Mouse (Mus musculus) small intestine, adult 2 months (tissue): Measurements from ENCODE around the gene Rae1. TPM values are rescaled to one million over a fixed set of nuclear protein-coding genes. Genes with fewer than 3 reads are reported as not detected.

Experiments
- H3K27ac ChIP-seq: fragments of 200-500 bp; 2 replicates; pipeline ENCODE4 v1.5.1; 2012; ENCODE audit warnings: low read depth, low read length, control low read depth, inconsistent platforms; ENCODE audit not compliant: insufficient read depth
- H3K27me3 ChIP-seq: fragments of 200-500 bp; 2 replicates; pipeline ENCODE4 v1.6.1; 2012; ENCODE audit warnings: mild to moderate bottlenecking, moderate library complexity, low read length, inconsistent platforms; ENCODE audit not compliant: control insufficient read depth, insufficient read depth
- H3K36me3 ChIP-seq: fragments of 200-500 bp; 2 replicates; pipeline ENCODE4 v1.6.1; 2012; ENCODE audit warnings: mild to moderate bottlenecking, low read length, control low read depth, inconsistent platforms; ENCODE audit not compliant: control insufficient read depth, insufficient read depth
- H3K4me1 ChIP-seq: fragments of 200-500 bp; 2 replicates; pipeline ENCODE4 v1.6.1; 2012; ENCODE audit warnings: low read length, inconsistent platforms, mixed read lengths; ENCODE audit not compliant: control insufficient read depth, insufficient read depth, insufficient read length
- H3K4me3 ChIP-seq: fragments of 200-500 bp; 2 replicates; pipeline ENCODE4 v1.5.1; 2012; ENCODE audit warnings: low read depth, mild to moderate bottlenecking, control low read depth, inconsistent platforms, low read length, moderate library complexity
- CTCF ChIP-seq: fragments of 200-500 bp; IDR thresholded peaks from 2 replicates; pipeline ENCODE4 v1.5.1; 2012; ENCODE audit warnings: low read depth, mild to moderate bottlenecking, control low read depth, inconsistent platforms, low read length, moderate library complexity, mixed read lengths; ENCODE audit not compliant: insufficient replicate concordance, insufficient read length; ENCODE audit errors: extremely low read depth
- POLR2A ChIP-seq: fragments of 200-500 bp; IDR thresholded peaks from 2 replicates; pipeline ENCODE4 v1.6.1; 2012; ENCODE audit warnings: low read depth, mild to moderate bottlenecking, control low read depth, inconsistent platforms, low read length, moderate library complexity
- WGBS: fragments of 180-500 bp; shearing (Covaris S2); methylation state at CpG from one replicate; pipeline ENCODE4 v1.1.7; 2018; 5-methylcytosine and 5-hydroxymethylcytosine counted together
- polyA plus RNA-seq: library from polyadenylated mRNA; depleted of rRNA; stranded (reverse); fragments of >200 nt; gene quantifications from 2 replicates; pipeline ENCODE4 v1.2.3, GENCODE M21; 2012

The Rae1 gene
- polyA plus RNA-seq, 1 experiment: 33.1 TPM

- TF ChIP-seq CTCF (no peak), POLR2A (peak; percentile 99)
- H3K4me3 ChIP-seq: peak overlapping the region; percentile 85
- peak overlapping the region; percentile 19 for H3K27ac ChIP-seq
- H3K4me1 ChIP-seq: peaks cover 47% of the 10 kb centered on the region
- H3K27me3 ChIP-seq: no peaks in the 10 kb centered on the region
- peaks cover 3% of the 10 kb centered on the region; the same call in 1 of the 2 replicates for H3K36me3 ChIP-seq
- under 1% methylated on average over 54 of the region's 54 CpGs for WGBS
Observed at GRCm38 (mm10) chr2:173021633-173022055, 21.7 kb downstream of the Rae1 start.

DNA sequence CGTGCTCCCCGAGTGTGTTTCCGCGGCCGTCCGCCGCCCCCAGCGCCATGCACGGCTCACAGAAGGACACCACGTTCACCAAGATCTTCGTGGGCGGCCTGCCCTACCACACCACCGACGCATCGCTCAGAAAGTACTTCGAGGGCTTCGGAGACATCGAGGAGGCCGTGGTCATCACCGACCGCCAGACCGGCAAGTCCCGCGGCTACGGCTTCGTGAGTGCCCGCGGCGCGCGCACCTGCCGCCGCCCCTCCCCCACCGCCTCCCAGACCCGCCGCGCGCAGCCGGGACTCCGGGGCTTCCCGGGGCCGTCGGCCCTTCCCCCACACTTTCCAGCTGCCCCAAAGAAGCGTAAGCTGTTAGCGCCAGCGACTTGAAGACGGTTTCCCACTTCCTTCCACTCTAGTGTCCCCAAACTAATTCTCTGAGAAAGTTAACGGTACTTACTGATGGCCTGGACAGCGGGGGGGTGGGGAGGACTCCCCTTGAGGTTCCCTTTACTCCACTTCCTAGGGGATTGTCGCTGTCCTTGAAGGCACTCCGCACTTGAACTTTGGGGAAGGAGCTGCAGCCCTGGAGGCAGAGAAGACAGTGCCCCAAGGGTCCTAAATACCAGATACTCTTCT lies 22.3 kb downstream of the Rae1 start:
- no peak for TF ChIP-seq POLR2A
- TF ChIP-seq CTCF: no peak
- WGBS: under 1% methylated on average over 51 of the region's 51 CpGs

GRCm38 (mm10) chr2:173022813-173023212 lies 22.9 kb downstream of the Rae1 start:
- peaks cover 3% of the 10 kb centered on the region; the same call in 1 of the 2 replicates for H3K36me3 ChIP-seq
- H3K27me3 ChIP-seq: no peaks in the 10 kb centered on the region
- H3K27ac ChIP-seq: no peak overlapping the region; the same call in 1 of the 2 replicates
- H3K4me1 ChIP-seq: peaks cover 59% of the 10 kb centered on the region
- WGBS: 14% methylated on average over 10 of the region's 10 CpGs
- H3K4me3 ChIP-seq: peak overlapping the region; percentile 85
- TF ChIP-seq CTCF (no peak), POLR2A (no peak)

More for the DNA sequence above, 22.3 kb downstream of the Rae1 start:
- Histone ChIP-seq H3K27ac (peak overlapping the region; percentile 19), H3K4me1 (peaks cover 52% of the 10 kb centered on the region), H3K36me3 (peaks cover 3% of the 10 kb centered on the region; the same call in 1 of the 2 replicates), H3K27me3 (no peaks in the 10 kb centered on the region), H3K4me3 (peak overlapping the region; percentile 85)

DNA sequence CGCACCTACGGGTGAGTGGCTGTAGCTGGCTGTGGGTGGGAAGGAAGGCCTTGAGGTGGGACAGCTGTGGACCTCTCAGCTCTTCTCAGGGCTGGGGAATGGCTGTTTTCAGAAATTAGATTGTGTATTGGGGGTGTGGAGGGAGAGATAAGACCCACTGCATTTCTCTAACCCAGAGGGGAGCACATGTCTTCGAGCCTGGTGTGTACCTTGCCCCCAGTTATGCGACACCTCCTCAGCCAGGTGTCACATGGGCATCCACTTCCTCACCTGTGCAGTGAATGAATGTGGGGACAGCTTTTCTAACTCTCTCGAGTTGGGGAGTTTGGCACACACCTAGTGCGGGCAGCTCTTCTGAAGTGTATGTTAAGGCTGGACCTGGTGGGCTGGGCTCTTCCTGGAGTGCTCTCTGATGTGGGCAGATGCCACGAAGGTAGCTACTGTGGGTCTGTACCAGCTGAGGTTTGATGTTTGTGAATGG lies 23.5 kb downstream of the Rae1 start:
- peak overlapping the region; percentile 85 for H3K4me3 ChIP-seq
- H3K36me3 ChIP-seq: peaks cover 5% of the 10 kb centered on the region; the same call in 1 of the 2 replicates
- 21% methylated on average over 7 of the region's 7 CpGs for WGBS
- peak overlapping the region; percentile 20; the same call in 1 of the 2 replicates for H3K27ac ChIP-seq
- H3K4me1 ChIP-seq: peaks cover 62% of the 10 kb centered on the region
- TF ChIP-seq POLR2A: no peak
- TF ChIP-seq CTCF: no peak
- no peaks in the 10 kb centered on the region for H3K27me3 ChIP-seq

- TF ChIP-seq CTCF (no peak), POLR2A (no peak)
- Histone ChIP-seq H3K27me3 (no peaks in the 10 kb centered on the region), H3K4me1 (peaks cover 59% of the 10 kb centered on the region), H3K27ac (no peak overlapping the region), H3K4me3 (peak overlapping the region; percentile 10), H3K36me3 (peaks cover 5% of the 10 kb centered on the region; the same call in 1 of the 2 replicates)
- WGBS: 22% methylated on average over 4 of the region's 4 CpGs
Observed at GRCm38 (mm10) chr2:173023966-173024365, 24.0 kb downstream of the Rae1 start.

DNA sequence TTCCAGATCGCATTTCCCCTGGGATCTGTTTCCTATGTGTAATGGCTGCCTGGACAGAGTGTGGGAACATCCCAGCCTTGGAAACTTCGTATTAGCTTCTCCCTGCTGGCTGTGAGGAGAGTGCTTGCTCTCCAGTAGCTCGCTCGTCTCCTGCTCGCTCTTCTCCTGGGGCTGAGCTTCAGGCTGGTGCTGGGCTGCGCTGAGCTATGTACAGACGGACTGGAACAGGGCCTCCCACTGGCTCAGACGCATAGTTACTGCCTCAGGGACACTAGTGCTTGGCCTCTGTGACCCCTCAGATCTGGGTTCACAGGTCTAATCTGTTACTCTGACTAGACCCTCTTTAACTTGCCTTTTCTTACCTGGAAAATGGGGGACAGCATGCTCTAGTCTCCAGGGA lies 24.5 kb downstream of the Rae1 start:
- no peaks in the 10 kb centered on the region for H3K27me3 ChIP-seq
- 56% methylated on average over 8 of the region's 8 CpGs for WGBS
- no peak overlapping the region for H3K27ac ChIP-seq
- TF ChIP-seq POLR2A: no peak
- no peak for TF ChIP-seq CTCF
- H3K36me3 ChIP-seq: peaks cover 5% of the 10 kb centered on the region; the same call in 1 of the 2 replicates
- peak overlapping the region; percentile 10 for H3K4me3 ChIP-seq
- peaks cover 55% of the 10 kb centered on the region for H3K4me1 ChIP-seq

GRCm38 (mm10) chr2:173024938-173025337 lies 25.0 kb downstream of the Rae1 start:
- Histone ChIP-seq H3K4me3 (no peak overlapping the region), H3K27me3 (no peaks in the 10 kb centered on the region), H3K36me3 (peaks cover 5% of the 10 kb centered on the region; the same call in 1 of the 2 replicates), H3K27ac (no peak overlapping the region), H3K4me1 (peaks cover 52% of the 10 kb centered on the region)
- TF ChIP-seq POLR2A (no peak), CTCF (no peak)
- 21% methylated on average over 4 of the region's 4 CpGs for WGBS
